Mouse (Mus musculus): ENCODE data around the gene Sgpp1.
"Not testable (repeated sequence)": the region's sequence is repeated elsewhere in the genome, so short reads cannot be mapped to it uniquely, and the experiment has no call there.

Gene Sgpp1

GRCm38 (mm10) chr12:75689003-75689402 lies 46.5 kb downstream of the Sgpp1 start:
- DNase-seq (ENCODE audit: low spot score in 2 of 2): no peak

DNA sequence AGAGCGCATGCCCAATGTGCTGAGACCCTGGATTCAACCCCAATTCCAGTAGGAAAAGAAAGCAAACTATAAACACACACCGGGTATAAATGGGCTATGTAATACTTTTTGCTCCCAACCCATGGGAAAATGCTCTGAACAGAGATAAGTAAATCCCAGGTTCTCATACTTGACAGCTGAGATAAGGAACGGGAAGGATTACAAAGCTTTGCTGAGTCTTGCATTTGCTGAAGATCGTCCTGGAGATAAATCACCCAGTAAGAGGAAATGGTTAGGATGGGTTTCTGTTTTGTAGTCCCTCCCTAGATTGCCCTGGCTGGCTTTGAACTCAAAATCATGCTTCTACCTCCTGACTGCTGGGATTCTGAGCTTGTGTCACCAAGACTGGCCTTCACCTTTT lies 48.2 kb downstream of the Sgpp1 start:
- DNase-seq (ENCODE audit: low spot score in 2 of 2): no peak

DNA sequence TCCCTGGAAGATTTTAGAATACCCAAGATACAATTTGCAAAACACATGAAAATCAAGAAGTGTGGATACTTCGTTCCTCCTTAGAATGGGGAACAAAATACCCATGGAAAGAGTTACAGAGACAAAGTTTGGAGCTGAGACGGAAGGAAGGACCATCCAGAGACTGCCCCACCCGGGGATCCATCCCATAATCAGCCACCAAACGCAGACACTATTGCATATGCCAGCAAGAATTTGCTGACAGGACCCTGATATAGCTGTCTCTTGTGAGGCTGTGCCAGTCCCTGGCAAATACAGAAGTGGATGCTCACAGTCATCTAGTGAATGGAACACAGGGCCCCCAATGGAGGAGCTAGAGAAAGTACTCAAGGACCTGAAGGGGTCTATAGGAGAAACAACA lies 51.5 kb downstream of the Sgpp1 start:
- not testable (repeated sequence) for DNase-seq (ENCODE audit: low spot score in 2 of 2)

- DNase-seq (ENCODE audit: low spot score in 2 of 2): no peak
Measured at GRCm38 (mm10) chr12:75683598-75683997, 51.9 kb downstream of the Sgpp1 start.

DNA sequence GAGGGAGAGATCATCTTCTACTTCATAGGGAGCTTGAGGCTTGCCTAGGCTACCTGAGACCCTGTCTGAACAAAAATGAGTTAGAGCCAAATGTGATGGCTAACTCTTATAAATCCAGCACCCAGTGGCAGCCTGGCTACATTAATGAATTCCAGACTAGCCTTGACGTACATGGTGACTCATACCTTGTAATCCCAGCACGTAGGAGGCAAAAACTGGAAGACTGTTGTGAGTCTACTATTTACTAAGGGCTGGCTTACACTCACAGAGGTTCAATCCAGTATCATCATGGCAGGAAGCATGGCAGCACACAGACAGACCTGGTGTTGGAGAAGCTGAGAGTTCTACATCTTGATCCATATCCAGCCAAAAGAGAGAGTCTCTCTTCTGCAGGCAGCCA lies 52.7 kb downstream of the Sgpp1 start:
- DNase-seq (ENCODE audit: low spot score in 2 of 2): no peak

GRCm38 (mm10) chr12:75681101-75681500 lies 54.4 kb downstream of the Sgpp1 start:
- DNase-seq (ENCODE audit: low spot score in 2 of 2): no peak

DNA sequence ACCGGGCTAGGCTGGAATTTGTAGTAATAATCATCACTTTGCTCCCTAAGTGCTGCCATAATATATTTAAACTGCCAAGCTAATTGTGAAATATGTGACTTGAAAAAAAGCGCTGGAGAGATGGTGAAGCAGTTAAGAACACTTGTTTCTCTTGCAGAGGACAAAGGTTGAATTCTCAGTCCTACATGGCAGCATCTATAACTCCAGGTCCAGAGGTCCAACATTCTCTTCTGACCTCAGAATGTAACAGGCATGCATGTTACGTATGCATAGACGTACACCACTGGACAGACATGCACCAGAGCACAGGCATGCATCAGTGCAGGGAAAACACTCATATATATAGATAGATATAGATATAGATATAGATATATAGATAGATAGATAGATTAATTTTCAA lies 57.1 kb downstream of the Sgpp1 start:
- no peak for DNase-seq (ENCODE audit: low spot score in 2 of 2)

DNA sequence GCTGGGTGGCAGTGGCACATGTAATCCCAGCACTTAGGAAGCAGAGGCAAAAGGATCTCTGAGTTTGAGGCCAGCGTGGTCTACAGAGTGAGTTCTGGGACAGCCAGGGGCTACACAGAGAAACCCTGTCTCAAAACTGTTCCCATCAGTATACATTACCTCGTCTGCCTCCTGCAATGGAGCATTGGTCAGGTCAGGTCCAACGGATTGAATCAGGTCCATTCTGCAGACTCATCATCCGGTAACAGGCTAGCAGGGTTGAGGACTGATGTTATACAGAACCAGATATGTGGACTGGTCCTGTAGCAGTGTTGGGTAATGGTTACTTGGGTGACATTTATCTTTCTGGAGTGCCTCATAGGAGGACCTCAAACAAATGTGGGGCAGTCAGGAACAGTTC lies 62.9 kb downstream of the Sgpp1 start:
- DNase-seq (ENCODE audit: low spot score in 2 of 2): no peak

DNA sequence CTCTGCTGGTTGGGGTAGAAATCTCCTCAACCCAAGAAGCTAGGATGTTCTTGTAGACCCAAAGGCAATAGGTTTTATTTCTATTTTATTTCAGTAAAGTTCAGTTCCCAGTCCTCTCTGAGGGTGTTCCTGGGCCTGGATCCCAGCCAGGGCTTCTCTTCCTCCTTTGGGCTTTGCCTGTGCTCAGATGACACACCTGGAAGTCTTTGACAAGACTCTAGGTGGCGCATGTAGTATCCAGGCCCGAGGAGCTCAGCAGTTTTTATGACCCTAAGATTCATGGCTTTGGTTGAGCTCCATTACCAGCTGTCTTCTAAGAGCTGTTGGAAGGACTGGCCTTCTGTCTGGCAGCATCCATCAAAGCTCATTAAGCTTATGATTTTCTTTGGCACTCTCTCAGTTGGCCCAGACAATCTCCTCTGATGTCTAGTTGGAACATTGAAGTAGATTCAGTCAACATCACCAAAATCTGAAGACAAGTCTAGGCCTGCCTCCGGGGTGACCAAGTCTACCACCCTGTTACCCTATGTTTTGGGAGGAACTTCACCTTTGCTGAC lies 63.7 kb downstream of the Sgpp1 start:
- no peak for DNase-seq (ENCODE audit: low spot score in 2 of 2)

DNA sequence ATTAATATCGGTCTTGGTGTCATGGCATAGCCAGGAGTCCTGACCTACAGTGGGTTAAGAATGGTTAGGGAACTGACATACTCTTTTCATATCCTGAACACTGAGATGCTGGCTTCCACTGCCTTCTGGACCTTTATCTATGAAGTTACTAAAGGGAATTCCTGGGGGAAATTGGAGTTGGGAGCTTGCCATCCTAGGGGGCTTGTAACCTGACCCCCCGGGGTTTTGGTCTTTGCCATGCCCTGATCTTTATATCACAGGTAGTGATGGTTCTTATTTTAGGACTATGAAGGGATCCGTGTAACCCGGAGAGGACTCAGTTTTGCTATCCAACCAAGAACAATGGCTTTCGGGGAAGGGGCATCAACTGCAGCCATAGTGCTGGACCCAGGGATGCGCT lies 64.9 kb downstream of the Sgpp1 start:
- no peak for DNase-seq (ENCODE audit: low spot score in 2 of 2)

DNA sequence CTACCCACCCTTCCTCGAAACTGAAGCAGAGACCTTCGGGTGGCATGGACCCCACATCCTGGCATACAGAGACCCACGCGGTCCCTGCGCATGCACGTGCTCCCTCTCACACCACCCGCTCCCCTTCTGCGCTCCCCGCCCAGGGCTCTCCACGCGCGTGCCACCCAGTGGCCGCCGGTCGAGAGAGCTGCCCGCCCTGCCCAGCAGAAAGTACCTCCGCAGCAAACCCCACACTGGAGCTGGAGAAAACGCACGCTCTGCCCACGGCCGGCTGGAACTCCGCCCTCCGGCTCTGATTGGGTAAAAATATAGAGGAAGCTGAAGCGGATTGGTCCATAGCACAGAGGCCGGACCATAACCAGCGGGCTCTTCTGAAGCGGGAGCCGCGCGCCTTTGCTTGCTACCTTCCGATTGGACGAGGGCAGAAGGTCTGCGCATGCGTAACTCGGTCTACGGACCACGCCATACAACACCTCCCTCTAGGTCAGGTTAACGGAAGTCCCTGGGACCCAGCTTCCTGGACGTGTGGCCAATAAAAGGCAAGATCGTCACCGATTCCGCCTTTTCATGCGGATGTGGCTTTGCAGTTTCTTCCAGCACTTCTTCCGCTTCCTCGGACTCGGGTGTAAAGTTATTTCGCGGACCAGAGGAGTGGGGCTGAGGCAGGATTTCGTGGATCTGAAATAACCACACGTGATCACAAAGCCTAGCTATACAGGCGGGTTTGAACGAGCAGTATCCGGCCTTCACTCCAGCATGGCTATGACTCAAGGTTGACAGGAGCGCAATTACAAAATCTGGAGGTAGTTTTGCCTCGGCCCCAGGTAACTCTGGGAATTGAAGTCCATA lies 66.0 kb downstream of the Sgpp1 start, which contains the start of gene Wdr89:
Gene Wdr89, minus strand, starts transcription at position 280 of the 849 bp plus-strand sequence.
- DNase-seq (ENCODE audit: low spot score in 2 of 2): peak; percentile 99 to 100

- peak in 1 of 2 experiments; percentile 25 for DNase-seq (ENCODE audit: low spot score in 2 of 2)
Measured at GRCm38 (mm10) chr12:75668916-75669257, 66.6 kb downstream of the Sgpp1 start.

DNA sequence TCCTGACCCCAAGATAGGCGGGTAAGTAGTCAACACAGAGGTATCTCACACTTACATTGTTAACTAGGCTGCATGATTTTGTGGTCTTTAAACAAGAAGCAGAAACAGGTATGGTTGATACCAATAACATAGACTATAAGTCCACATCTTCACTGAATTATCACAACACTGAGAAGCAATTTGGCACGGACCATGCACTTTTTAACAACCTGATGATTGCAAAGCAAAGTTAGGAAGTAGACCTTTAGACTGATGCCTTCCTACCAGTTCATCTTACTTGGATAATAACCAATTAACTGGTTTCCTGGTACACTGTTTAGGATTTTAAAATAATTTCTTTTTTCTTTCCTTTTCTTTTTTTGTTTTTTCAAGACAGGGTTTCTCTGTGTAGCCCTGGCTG lies 67.3 kb downstream of the Sgpp1 start:
- no peak for DNase-seq (ENCODE audit: low spot score in 2 of 2)

DNA sequence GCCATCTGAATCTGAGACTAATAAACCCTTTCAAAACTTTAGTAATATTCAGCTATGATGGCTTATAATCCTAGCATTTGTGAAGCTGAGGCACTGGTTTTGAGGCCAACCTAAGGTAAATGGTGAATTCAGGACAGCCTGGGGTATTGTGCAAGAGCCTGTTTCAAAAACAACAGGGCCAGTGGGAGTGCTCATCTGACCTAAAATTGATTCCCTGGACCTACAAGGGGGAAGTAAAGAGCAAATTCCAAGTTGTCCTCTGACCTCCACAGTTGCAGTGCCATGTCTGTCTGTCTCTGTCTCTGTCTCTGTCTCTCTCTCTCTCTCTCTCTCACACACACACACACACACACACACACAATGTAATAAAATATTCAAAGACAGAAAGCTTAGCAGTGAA lies 68.6 kb downstream of the Sgpp1 start:
- DNase-seq (ENCODE audit: low spot score in 2 of 2): no peak

DNA sequence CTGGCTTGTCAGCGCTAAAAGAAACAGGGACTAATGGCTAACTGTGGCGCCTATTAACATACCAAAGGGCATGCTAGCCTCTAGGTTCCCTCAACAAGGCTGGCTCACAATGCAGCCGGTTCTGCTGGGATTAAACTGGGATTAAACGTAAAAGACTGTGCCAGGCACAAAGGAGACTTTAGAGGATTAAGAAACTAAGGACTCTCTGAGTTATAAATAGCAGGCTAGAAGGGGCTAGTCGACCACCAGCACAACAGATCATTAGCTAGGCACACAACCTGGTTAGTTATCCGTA lies 71.1 kb downstream of the Sgpp1 start:
- DNase-seq (ENCODE audit: low spot score in 2 of 2): no peak
